Mouse (Mus musculus) monocyte, adult 5-6 weeks (primary cell): ENCODE results near the gene Arl4c. TPM values are rescaled to one million over a fixed set of nuclear protein-coding genes. Genes with fewer than 3 reads are reported as not detected.

ENCODE experiments used
- ATAC-seq: fragments of 153-309, 156-312 bp; replicated peaks from 2 replicates; pipeline ENCODE4 v1.8.0; 2017; ENCODE audit warnings: mild to moderate bottlenecking; ENCODE audit not compliant: low TSS enrichment, insufficient number of reproducible peaks, severe bottlenecking, poor library complexity, low FRiP score
- total RNA-seq: library from RNA; stranded (forward); fragments of 200-1000, 200-491, 200-594 nt; gene quantifications from 3 replicates; pipeline ENCODE4 v1.2.3, GENCODE M21; 2017

The Arl4c gene
- total RNA-seq, 1 experiment from 2014 or later: 176 TPM

DNA sequence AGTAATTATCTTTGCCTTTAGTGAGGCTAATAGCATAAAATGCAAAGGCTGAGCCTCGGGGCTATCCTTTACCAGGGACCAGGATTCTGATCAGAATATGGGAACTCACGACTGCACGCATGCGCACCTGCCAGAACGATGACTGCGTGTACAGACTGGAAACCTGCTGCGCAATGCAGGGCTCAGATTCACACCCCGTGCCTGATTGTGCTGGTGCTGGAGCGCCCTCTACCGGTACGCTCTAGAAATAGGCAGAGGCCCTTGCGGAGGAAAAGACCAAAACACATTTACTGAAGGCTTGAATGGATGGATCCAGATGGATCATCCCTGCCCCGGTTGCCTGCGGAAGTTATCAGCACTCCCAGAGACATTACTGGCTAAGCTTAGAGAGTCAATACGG lies 3.8 kb upstream of the Arl4c start:
- peak; percentile 72 for ATAC-seq

DNA sequence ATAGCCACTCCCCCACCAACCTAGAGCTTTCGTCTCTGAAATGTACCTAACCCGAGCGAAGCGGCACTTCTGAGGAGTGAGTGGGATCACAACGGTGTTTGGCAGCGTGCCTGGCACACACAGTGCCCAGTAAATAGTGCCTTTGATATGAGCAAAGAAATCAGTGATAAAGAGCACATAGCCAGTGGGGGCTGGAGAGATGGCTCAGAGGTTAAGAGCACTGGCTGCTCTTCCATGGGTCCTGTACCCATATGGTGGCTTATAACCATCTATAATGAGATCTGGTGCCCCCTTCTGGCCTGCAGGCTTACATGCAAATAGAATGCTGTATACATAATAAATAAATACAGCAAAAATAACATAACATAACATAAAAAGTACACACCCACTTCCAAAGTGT lies 3.0 kb upstream of the Arl4c start:
- no peak for ATAC-seq

DNA sequence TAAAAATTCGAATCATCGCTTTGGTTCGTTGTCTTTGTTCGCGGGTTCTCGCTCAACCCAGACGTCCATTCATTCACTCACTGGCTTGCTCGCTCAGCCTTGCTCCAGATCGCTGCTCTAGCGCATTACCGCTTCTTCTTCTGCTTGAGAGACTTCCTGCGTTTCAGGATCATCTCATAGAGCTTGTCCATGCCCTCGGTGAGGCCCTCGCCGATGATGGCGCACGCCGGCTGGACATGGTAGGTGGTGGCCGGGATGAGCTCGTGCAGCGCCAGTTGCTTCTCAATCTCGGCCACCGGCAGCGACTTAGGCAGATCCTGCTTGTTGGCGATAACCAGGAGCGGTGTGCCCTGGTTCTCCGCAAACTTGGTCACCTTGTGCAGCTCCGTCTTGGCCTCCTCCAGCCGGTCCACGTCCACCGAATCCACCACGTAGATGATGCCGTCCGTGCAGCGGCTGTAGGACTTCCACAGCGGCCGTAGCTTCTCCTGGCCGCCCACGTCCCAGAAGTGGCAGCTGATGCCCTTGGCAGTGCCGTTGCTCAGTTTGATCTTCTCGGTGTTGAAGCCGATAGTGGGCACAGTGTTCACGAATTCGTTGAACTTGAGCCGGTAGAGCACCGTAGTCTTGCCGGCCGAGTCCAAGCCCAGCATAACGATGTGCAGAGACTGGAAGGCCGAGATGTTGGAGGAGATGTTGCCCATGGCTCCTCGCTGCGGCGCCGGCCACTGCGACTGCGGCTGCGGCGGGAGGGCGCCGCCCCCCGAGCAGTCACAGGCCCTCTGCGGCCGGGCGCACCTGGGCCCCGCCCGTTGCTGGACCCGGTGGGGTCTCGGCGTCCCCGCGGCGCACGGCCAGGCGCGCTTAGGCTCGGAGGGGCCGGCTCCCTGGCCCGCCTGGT lies 810 bp downstream of the Arl4c start:
- ATAC-seq: no peak

- ATAC-seq: no peak
Measured at GRCm38 (mm10) chr1:88699856-88700791, 1.9 kb downstream of the Arl4c start.

DNA sequence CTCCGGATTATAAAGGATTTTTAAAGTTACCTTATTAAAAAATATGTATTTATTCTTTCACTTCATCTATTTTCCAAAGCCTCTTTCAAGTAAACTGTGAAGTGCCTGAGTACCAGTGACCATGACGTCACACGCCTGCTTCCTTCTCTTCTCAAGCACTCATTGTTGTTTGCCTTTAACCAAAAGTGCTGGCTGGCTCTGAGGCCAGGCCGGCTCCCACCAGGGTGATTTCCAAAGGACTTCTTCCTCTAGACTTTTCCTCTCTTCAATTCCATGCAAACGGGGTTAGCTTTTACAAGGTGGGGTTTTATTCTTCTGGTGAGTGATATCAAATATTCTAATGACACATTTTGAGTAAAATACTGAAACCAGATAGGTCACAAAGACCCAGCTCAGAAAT lies 2.6 kb downstream of the Arl4c start:
- no peak for ATAC-seq

GRCm38 (mm10) chr1:88698926-88699325 lies 3.1 kb downstream of the Arl4c start:
- ATAC-seq: no peak

DNA sequence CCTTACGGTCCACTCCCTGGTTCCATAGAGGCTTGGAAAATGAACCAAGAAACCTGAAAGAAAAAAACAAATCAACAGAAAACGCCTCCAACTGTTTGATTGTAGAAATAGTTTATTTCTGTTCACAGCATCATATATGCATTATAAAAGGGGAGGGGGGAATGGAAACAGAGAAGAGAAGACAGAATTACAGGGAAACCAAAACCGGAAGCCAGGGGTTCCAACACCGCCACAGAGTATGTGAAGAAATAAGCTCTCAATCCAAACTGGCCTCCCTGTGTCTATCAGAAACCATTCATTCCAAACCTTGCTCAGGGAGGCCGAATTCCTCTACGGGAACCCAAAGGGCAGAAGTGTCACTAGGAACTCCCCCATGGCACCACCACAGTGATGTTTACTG lies 3.9 kb downstream of the Arl4c start:
- no peak for ATAC-seq

DNA sequence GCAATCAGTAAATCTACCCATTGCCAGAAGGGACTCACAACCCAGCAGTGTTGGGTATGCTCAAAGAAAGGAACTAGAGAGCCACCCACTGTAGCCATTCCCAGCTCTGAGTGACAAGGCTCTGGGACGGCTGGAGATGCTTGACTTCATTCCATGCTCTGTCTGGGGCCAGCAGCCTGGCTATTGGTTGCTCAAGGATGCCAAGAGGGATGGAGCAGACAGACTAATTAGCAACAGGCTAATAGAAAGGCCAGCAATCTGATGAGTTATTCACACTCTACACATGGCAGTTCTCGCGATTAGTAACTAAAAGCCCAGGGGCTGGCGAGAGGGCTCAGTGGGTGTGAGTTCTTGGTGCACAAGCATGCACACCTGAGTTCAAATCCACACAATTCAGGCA lies 5.6 kb downstream of the Arl4c start:
- no peak for ATAC-seq

GRCm38 (mm10) chr1:88694353-88694752 lies 7.7 kb downstream of the Arl4c start:
- ATAC-seq: no peak

DNA sequence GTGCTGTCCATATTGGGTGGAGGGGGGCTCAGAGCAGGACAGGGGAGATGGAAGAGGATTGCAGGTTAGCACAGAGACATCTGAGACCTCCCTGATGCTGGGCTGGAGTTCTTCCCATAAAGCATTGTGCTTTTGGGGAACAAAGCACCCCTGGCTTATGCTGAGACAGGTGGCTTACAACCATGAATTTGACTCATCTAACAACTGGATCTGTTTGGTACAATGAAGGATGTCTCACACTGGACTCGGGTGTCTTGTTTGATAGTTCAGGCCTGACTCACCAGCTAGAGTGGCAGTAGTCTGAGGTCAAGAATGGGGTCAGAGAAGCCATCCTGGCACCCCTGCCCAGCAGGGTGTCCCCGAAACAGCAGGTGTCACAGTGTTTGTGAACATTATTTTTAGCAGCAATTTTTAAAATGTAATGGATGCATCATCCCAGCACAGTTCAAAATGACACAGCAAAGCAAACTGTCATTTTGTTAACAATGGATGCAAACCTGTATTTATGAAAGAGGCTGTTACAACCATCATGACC lies 9.7 kb downstream of the Arl4c start:
- ATAC-seq: no peak

DNA sequence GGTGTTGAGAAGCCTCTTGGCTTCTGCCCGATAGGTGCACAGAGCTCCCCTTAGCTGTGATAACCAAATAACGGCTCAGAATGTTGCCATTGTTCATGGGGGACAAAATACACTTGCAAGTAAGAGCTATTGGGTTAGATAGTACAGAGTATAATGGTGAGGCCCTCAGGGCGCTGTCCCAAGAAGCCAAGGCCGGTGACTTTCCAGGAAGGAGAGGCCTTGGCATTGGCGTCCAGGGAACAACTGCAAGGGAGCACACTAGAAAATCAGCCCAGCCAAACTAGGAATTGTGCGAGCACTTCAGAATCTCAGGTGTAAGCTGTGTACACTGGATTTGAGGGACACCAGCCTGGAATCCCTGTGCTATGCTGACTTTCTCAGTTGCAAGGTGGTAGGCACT lies 11.4 kb downstream of the Arl4c start:
- ATAC-seq: no peak

DNA sequence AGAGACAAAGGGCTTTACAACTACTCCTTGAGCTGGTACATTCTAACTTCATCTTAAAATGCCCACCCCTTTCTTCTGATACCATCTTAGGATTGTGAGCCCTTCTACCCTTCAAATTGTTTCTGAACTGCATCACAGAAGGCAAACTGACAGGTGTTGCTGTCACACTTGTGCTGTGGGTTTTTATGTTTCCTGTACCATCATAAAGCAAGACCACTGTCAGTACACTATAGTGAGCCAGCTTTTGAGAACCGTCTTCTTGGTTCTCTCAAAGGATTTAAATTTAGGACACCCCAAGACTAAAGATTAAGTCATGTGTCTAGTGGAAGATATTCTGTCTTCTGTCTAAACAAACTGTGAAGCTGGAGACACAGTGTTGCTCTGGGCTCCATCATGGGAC lies 17.3 kb downstream of the Arl4c start:
- no peak for ATAC-seq

- ATAC-seq: no peak
Measured at GRCm38 (mm10) chr1:88681596-88681995, 20.4 kb downstream of the Arl4c start.

DNA sequence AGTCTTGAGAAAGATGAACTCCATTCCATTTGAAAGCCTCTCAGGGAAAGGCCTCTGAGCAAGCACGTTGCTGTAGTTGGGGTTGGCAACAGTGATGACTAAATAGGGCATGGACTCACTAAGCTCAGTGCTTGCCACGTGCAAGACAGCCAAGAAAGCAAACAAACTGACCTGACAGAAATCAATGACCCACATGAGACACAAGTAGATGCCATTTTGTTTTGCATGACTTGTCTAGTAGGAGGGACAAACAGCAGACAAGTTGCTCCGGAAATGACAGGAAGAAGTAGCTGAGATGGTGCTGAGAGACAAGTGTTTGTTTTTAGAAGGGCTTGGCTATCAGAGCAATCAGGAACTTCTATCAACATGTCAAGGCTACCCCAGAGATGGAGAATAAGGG lies 21.2 kb downstream of the Arl4c start:
- no peak for ATAC-seq

DNA sequence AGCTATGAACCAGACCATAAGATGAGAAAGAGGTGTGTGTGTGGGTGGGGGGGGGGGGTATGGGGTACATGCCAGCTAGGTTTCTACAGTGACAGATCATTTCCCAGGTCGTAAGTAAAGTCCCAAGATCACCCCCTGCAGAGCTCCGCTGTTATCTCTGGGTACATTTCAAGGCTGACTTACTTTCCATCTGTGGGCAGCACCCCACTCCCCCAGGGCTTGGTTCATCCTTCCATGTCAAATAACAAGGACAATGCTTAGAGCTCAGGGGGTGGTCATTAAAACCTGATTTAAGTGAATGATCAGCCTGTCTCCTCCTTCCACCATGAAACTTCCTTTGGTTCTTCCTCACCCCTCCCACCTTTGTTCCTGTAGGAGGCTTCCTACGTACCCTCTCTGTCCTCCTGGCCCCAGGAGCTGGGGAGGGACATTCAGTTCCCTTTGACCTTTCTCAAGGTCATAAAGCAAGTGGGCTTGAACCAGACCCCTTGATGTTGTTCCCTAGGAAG lies 23.7 kb downstream of the Arl4c start:
- no peak for ATAC-seq

- no peak for ATAC-seq
Measured at GRCm38 (mm10) chr1:88670807-88671206, 31.2 kb downstream of the Arl4c start.

GRCm38 (mm10) chr1:88668846-88669810 lies 32.9 kb downstream of the Arl4c start:
- no peak for ATAC-seq

GRCm38 (mm10) chr1:88668353-88668752 lies 33.7 kb downstream of the Arl4c start:
- no peak for ATAC-seq
